Mouse (Mus musculus): Measurements from ENCODE around the gene Zcrb1.
A peak's percentile ranks its signal among the peaks of the same experiment; 100 is the strongest.

Gene Zcrb1

DNA sequence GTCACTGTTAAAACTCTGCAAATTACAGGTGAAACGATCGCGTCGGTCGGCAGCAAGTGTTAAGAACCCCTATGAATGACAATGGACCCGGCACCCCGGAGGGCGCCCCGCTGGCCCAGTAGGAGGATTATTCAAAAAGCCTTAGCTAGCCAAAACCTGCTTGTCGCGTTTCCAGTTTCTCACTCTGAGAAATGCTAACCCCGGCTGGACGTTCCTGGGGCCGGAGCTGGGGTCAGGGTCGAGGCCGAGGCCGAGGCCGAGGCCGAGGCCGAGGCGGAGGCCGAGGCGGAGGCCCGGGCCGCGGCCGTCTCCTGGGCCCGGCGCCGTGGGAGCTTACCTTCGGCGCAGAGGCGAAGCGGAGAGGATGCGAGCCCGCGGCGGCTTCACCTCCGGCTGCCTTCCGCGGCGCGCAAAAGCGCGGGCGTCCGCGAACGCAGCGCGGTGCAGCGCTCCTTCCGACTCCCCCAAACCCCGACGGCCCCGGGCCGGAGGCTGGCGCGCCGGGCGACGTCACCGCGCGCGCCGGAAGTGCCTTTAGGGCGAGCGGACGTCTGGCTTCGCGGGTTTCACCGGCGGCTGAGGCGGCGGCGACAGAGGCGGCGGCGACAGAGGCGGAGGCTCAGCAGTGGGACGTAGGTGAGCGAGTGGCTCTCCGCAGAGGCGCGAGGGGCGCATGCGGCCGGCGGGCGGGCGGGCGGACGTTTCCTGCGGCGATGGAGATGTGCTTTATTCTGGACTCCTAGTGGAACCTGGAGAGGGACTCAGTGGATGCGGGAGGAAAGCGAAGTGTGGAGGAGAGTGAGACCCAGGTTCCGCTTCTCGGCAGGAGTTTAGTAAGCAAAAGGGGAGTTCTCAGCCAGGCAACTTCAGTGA lies at the start of gene Zcrb1, which contains the start of gene Pphln1:
Zcrb1 (minus strand) TSS at position 509 of the 873 bp plus-strand sequence.
Pphln1 (plus strand) TSS at position 525 of the 873 bp plus-strand sequence.
- peak; percentile 90 for DNase-seq

DNA sequence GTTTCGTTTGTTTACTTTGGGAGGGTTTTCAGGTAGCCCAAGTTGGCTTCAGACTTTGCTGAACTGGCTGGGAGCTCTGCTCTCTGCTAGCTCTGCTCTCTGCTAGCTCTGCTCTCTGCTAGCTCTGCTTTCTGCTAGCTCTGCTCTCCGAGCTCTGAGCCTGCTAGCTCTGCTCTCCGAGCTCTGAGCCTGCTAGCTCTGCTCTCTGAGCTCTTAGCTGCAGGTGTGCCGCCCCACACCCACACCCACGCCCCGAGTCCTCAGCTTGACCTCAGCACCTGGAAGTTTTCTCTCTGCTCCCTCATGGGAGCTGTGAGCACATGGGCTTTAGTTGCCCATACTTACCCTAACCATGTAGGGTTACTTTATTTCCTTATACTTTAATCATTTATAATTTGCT lies 45.5 kb upstream of the Zcrb1 start:
- no peak for DNase-seq

DNA sequence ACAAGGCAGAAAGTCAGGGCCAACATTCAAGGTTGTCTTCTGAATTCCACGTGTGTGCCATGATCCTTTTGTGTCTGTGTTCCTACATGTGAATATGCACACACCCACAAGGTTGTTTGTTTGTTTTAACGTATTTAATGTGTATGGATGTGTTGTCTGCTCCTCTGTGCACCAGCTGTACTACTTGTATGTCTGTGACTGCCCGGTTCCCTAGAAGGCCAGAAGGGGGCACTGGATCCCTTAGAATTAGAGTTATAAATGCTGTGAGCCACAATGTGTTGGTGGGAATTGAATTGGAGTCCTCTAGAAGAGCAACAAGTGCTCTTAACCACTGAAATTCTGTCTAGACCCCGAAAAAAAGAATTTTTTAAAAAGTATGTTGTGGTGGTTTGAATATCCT lies 44.1 kb upstream of the Zcrb1 start:
- no peak for DNase-seq

DNA sequence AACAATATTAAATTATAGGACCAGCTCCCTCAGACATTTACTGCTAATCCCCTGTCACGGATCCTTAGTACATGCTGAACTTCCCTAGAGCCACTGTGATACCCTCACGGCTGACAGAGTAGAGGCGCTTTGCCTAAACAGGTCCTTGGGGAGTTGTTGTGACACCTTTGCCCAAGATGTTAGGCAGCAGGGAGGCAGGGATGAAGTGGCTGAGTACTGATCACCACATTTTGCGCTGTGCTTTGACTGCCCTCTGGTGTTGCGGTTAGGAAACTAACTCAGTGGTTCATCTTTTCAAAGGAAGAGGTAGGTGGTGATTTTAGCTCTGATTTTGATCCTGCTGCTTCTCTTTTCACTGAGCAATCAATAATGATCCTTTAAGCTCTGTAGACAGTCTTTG lies 40.5 kb upstream of the Zcrb1 start:
- DNase-seq = peak; percentile 57

DNA sequence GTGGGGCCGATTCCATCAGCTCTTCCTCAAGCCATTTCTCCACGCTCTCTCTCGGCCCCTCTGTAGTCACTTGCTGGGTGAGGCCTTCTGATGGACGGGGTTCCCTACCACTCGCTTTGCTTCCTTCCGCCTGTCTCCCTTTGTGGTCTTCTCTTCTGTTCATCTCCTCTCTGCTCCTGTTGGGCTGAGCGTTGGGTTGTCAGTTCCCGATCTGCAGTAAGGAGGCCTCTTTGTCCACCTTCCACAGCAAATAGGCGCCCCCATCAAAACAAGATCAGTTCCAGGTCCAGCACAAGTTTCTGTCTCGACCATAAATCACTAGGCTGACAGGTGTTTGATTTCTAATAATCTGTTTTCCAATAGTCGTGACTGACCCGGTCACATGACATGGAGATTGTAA lies 37.9 kb upstream of the Zcrb1 start:
- DNase-seq = no peak

DNA sequence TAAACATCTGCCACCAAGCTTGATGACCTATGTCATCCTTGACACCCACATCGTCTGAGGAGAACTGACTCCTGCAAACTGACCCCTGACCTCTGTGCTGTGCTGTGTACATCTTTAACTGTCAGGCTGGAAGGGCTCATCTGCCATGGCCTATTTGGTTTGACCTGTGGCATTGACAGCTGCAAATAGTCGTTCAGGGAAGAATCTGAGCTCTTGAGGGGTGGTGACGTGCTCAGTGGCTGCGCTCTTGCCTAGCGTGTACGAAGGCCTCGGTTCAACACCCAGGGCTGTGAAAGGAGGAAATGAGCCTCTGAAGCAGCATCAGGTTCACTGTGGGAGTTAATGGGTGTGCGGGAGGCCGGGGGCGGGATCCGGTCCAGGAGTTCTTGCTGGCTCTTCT lies 35.7 kb upstream of the Zcrb1 start:
- no peak for DNase-seq

DNA sequence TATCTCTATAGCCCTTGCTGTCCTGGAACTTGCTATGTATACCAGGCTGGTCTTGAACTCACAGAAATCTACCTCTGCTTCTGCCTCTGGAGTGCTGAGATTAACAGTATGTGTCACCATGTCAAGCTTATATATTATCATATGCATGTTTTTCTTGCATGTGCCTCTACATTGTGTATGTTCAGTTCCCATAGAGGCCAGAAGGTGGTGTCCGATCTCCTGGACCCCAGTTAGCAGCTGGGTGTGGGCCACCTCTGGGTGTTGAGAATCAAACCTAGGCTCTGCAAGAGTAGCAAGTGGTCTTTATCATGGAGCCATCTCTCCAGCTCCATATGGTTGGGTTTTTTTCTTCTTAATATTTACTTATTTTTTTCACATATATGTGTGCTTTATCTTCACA lies 24.4 kb upstream of the Zcrb1 start:
- DNase-seq = no peak

DNA sequence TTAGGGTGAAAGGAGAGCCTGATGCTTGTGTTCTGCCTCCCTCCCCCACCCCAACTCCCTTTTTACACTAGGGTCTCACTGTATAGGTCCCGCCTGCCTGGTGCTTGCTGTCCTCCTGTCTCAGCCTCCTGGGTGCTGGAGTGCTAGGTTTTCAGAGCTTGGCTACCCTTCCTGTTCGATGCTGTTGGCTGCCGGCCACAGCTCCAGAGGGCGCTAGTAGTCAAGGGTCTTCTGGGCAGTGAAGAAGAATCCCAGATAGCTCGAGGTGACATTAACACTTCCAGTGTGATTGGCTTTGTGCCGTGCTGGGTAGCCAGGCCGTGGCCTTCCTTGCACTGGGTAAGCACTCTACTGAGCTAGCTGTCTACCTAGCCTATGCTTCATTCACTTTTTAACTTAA lies 22.5 kb upstream of the Zcrb1 start:
- DNase-seq = no peak

DNA sequence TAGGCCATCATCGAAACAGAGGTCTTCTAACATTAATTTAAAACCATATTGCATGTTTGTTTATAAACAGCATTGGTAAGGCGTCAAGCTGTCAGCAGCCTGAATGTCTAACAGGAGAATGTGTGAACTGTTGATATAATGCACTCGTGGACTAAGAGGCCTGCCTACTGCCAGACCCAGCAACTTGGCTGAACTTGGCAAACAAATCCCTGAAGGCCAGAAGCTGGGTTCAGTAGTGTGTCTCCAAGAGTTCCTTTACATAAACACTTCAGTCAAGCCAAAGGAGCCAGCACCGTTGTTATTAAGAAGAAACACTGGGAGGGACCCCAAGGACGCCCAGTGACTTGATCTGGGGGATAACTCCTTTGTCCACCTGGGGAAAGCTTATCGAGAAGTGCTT lies 18.2 kb upstream of the Zcrb1 start:
- DNase-seq = no peak

DNA sequence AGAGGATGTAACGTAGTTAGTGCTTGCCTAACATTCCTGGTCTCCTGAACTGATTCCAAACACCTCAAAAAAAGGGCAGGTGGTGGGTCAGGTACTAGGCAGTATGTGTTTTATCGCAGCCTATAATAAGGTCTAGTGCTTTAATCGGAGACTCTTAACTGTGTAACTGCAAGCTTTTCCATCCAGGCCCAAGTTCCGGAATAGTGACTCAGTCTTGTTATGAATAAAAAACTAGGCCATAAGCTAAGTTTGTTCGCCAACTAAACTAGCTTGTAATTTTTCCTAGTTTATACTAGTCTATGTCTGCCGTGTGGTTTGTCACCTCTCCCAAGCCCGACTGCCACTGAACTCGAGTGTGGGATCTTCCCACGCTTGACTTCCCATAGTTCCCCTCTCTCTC lies 16.3 kb upstream of the Zcrb1 start:
- DNase-seq = no peak

DNA sequence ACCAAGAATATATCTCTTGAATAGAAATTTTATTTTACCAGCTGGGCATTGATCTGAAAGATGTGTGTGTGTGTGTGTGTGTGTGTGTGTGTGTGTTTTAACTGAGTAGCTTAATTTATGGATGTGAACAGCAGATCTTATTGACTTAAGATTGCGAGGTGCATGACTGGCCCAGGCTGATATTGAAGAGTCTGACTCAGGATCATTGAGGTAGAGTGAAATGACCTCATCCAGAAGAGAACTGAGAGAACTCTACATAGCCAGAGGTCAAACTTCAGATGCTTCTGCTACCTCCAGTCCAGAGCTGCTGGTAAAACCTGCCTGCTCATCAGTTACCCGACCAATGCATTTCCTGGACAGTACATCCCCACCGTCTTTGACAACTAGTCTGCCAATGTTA lies 14.3 kb upstream of the Zcrb1 start:
- DNase-seq = no peak

DNA sequence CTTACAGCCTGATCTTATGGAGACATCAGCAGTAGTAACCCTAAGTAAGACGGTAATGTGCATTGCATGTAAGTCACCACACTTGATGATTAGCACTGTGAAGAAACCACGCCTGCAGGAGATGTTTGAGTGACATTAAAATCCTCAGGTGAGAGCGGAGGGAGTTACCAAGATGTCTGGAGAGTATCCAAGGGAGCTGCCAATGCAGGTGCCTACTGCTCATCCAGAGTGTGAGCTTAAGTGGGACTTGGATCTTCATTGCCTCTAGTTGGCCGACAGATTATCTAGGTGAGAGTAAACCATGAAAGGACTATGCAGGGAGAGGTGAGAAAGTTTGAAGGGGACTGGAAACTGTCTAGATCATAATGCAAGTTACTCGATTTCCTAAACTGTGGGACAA lies 8.4 kb upstream of the Zcrb1 start:
- no peak for DNase-seq

DNA sequence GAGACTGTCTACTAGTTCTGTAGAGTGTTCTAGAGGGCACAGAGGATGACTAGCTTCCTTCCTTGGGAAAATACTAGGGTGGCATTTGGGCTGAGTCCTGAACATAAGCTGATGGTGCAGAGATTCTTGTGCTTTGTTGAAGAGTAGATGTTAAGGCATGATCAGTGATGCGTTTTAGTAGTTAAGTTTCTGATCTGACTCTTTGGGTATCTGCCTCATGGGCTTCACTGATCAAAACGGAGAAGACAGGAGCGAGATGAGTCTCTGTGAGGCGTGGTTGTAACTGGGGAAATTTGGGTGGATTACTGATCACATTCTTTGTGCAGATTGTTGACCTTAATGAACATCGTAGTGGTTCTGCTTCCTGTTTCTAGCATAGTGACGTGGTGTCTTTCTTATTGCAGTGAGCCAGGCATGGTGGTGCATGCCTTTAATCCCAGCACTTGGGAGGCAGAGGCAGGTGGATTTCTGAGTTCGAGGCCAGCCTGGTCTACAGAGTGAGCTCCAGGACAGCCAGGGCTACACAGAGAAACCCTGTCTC lies 7.4 kb upstream of the Zcrb1 start:
- no peak for DNase-seq

DNA sequence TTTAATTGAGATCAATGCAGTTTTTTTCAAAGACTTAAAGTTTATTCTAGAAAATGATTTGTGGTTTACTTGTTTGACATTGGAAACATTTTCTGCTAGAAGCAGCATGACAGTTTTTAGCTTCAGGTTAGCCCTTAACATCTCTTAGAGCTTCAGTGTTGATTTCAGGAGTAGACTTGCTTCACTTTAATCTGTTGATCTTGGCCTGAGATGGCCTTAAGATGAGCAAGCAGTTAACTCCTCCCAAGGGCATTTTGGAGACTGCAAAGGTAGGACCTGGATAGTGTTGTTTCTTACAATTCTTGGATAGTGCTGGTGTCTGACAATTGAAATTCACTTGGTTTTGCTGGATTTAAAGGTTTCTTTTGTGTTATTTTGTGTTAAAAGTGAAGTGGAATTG lies 6.7 kb upstream of the Zcrb1 start:
- DNase-seq = no peak

DNA sequence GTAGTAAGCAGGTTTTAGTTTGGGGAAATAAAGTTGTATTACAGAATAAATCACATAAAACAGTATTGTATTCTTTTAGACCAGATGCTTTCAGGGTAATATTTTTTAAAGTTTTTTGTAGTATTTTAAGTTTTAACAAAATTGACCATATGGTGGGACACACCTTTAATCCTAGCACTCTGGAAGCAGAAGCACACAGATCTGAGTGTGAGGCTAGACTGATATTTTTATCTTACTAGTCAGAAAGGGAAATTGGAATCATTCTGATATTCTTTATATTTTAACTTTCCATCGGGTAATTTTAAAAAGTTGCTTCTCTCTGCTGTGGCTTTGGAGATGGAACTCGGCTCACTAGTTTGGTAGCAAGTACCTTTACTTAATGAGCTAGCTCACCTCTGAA lies 4.6 kb upstream of the Zcrb1 start:
- DNase-seq = no peak

DNA sequence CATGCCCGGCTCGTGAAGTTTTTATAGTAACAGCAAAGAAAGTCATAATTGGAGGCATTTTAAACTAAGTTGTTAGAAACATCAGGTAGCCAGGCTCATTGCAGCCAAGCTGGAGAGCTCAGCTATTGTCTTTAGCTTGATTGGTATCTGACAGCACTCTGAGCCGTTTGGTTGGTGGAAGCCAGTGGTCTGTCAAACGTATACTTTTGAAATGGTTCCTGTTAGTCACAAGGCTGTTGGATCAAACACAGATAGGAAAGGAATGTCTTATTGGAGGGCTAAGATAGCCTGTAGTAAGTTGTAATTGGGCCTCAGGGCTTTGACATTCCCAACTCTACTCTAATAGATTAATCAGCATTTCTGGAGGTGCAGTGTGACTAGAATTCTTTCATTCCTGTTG lies 3.3 kb upstream of the Zcrb1 start:
- DNase-seq = no peak

DNA sequence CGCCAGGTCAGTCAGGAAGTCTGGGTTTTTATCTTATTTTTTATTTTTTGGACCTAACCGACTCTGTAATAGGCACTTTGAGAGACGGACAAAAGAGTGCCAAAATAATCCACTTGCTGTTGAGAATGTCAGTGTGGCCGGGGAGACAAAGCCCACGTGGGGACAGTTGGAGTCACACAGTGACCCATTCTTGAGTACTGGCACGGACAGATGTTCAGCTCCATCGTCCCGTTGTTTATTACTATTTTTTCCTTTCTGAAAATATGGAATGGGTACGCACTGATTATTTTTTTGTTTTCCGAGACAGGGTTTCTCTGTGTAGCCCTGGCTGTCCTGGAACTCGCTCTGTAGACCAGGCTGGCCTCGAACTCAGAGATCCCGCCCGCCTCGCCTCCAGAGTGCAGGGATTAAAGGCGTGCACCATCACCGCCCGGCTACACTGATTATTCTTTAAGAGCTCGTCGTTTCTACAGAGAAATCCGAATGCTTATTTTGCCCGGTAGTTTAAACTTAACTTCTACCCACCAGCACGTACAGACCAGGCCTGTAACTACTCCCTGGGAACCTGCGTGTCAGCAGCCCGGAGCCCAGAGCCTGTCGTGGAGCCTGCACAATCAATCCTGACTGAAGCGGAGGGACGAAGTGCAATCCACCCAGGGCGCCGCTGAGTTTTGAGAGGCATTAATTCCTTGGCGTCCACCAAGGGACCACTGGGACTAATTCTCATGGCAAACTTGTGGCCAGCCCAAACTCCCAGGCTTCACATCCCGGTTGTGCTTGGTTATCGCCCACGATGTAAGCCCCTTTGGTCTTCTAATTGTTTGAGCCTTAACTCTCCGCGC lies 786 bp upstream of the Zcrb1 start:
- peak; percentile 34 for DNase-seq

DNA sequence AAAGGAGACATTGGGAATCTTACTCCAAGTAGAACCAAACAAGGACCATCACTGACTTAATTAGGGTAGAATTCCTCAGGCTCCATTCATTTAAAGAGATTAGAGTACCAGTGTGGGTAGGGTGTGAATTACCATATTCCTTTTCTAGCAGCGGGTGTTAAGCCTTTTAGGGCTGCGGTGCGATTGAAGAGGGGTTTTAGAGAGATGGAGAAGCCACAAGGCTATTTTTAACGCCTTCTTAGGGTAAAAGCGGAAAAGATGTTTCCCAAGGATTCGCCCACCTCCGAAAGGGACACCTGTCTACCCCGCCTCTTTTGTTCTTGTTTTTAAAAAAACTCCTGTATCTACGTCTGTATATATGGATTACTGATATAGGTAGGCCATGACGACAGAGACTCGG lies 865 bp downstream of the Zcrb1 start:
- DNase-seq = no peak

DNA sequence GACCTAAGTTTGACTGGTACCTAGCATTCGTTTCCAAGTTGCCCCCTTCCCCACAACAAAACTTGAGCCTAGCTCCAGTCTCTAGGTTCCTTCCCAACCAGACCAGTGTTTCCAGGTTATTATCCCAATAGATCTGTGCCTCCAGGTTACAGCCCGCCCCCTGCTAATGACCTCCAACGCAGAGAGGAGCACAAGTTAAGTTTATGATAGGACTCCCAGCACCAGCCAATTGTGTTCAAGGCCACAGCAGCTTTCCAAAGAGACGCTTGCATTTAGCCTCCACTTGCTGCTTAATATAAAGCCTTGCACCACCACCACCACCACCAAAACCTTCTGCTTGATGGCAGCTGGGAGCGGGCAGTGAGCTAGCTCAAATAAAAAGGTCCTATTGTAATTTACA lies 16.8 kb downstream of the Zcrb1 start:
- DNase-seq = no peak

DNA sequence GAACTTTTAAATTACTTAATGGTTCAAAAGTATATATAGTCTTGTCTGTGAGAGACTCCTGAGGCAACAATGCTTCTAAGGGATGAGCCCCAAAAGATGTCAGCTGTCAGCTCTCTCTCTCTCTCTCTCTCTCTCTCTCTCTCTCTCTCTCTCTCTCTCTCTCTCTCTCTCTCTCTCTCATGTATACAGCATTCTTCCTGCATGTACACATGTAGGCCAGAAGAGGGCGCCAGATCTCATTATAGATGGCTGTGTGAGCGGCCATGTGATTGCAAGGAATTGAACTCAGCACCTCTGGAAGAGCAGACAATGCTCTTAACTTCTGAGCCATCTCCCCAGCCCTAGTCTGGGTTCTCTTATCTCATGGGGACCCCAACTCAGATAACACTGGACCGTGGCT lies 19.0 kb downstream of the Zcrb1 start:
- DNase-seq = peak; percentile 68

DNA sequence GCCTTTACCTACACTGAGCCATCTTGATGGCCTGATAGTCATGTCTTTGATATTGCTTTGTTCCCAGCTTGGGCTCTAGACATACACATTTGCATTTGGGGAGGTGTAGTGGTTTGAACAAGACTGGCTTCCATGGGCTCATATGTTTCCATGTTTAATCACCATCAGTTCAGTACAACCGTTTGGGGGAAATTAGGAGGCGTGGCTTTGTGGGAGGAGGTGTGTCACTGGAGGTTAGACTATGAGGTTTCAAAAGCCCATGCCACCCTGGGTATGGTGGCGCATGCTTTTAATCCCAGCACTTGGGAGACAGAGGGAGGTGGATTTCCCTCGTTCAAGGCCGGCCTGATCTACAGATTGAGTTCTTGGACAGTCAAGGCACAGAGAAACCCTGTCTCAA lies 22.4 kb downstream of the Zcrb1 start:
- DNase-seq = peak; percentile 27

DNA sequence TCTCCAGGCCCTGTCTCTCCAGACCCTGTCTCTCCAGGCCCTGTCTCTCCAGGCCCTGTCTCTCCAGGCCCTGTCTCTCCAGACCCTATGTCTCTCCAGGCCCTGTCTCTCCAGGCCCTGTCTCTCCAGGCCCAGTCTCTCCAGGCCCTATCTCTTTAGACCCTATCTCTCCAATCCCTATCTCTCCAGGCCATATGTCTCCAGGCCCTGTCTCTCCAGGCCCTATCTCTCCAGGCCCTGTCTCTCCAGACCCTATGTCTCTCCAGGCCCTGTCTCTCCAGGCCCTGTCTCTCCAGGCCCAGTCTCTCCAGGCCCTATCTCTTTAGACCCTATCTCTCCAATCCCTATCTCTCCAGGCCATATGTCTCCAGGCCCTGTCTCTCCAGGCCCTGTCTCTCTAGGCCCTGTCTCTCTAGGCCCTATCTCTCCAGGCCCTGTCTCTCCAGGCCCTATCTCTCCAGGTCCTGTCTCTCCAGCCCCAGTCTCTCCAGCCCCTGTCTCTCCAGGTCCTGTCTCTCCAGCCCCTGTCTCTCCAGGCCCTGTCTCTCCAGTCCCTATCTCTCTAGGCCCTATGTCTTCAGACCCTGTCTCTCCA lies 25.5 kb downstream of the Zcrb1 start:
- DNase-seq = peak; percentile 77

DNA sequence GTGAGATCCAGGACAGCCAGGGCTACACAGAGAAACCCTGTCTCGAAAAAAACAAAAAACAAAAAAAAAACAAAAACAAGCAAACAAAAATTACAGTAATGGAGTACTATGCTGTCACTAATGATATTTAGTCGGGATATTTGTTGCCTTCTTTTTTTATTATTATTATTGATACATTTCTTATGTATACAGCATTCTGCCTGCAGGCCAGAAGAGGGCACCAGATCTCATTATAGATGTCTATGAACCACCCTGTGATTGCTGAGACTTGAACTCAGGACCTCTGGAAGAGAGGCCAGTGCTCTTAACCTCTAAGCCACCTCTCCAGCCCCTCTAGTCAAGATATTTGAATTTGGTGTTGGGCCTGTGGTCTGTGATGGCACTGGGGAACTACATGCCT lies 26.3 kb downstream of the Zcrb1 start:
- no peak for DNase-seq
